25 mouse cellular contexts compared by ENCODE assay signal in the genomic region with DNA sequence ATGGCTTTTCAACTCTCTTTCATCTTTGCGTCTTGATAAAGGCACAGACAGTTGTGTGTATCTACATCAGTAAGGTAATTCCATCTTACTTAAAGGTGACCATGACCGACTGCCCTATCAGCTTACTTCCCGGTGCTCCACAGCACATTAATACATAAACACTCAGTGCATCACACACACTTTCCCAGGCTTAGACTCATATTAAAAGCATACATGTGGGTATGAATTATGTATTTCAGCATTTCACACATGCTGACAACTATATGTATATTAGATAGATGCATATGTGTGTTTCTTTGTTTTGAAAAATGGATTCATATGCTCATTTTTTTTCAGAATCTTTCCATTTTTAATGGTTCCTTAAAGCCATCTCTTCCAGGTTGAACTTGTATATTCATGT. TPM values are rescaled to one million over a fixed set of nuclear protein-coding genes. Genes with fewer than 3 reads are reported as not detected.
"Had no signal": no experiment of that assay in that cellular context is flagged by ENCODE, and none has a peak within 500 bp of the region (broad histone marks: within the 10 kb centered on the region; RNA-seq: fewer than 3 reads in every experiment).

No protein-coding gene starts in this region.

- H3K9ac ChIP-seq: neural tube, embryonic 13.5 days; neural tube, embryonic 15.5 days; stomach, embryonic 15.5 days had no signal

- H3K27ac ChIP-seq: neural tube, embryonic 13.5 days; neural tube, embryonic 15.5 days; stomach, embryonic 15.5 days; stomach, postnatal 0 days had no signal

- H3K4me1 ChIP-seq: neural tube, embryonic 13.5 days; neural tube, embryonic 15.5 days; stomach, embryonic 15.5 days had no signal

- H3K4me2 ChIP-seq: neural tube, embryonic 13.5 days; neural tube, embryonic 15.5 days; stomach, embryonic 15.5 days had no signal

- H3K36me3 ChIP-seq: neural tube, embryonic 13.5 days; neural tube, embryonic 15.5 days; stomach, embryonic 15.5 days had no signal

- H3K27me3 ChIP-seq: neural tube, embryonic 13.5 days; neural tube, embryonic 15.5 days; stomach, embryonic 15.5 days had no signal

- H3K9me3 ChIP-seq: neural tube, embryonic 13.5 days; neural tube, embryonic 15.5 days; stomach, embryonic 15.5 days had no signal

- H3K4me3 ChIP-seq: neural tube, embryonic 13.5 days; neural tube, embryonic 15.5 days; stomach, embryonic 15.5 days had no signal

- DNase-seq: retina, postnatal 1 day; right cerebral cortex, adult 18-20 months; right cerebral cortex, postnatal 14 days; right cerebral cortex, postnatal 25 days; right cerebral cortex, postnatal 4 days; spleen, adult 18-20 months; thymus, adult 18-20 months; thymus, adult 2 months; thymus, postnatal 14 days; thymus, postnatal 25 days; thymus, postnatal 36 days; thymus, postnatal 4 days had no signal

RNA-seq across cellular contexts. Expression of gene Gm10217, which starts 23.8 kb away (rescaled TPM):
- total RNA-seq: neutrophil, adult 5-6 weeks had no signal
- polyA plus RNA-seq: neural tube, embryonic 13.5 days; neural tube, embryonic 14.5 days; neural tube, embryonic 15.5 days; small intestine, adult 2 months; spleen, adult 2 months; stomach, embryonic 14.5 days; stomach, embryonic 15.5 days; stomach, embryonic 16.5 days; stomach, postnatal 0 days; testis, adult 2 months; thymus, adult 2 months; thymus, postnatal 0 days; urinary bladder, adult 2 months had no signal
